Mouse (Mus musculus): ENCODE measurements at regions not wholly inside any gene's neighbourhood (a gene's known extent, or its start where the extent isn't known, plus 50 kb on each side); places are given as distances from the start of the nearest gene placed in this dataset.
A peak's percentile ranks its signal among the peaks of the same experiment; 100 is the strongest.
"Not testable (repeated sequence)": the region's sequence is repeated elsewhere in the genome, so short reads cannot be mapped to it uniquely, and the experiment has no call there.

DNA sequence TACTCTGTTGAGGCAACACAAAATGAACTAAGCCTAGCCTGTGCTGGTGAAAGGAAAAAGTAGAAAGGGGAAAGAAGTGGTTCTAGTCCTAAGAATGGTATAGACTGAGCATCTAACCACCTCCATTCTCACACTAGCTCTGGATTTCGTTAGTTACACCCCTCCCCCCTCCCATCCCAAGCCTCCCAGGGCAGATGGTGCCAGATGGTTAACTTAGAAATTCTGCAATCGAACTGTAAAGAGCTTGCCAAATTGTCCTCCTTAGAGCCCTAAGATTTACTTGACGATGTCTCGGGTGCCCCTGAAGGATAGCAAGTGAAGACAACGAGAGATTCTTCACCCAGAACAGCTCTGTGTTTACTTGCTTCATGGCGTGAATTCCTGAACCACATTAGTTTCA lies 453.7 kb upstream of the Clint1 start:
- DNase-seq: no peak
- H3K4me3 ChIP-seq (replicated peaks; ENCODE audit: low read depth, low read length): no peak overlapping the region
- no peak overlapping the region for H3K27ac ChIP-seq (replicated peaks; ENCODE audit: low read depth, low read length)
- no peaks in the 10 kb centered on the region for H3K36me3 ChIP-seq (ENCODE audit: control insufficient read depth, insufficient read depth, low read length)
- 53% methylated on average over 6 of the region's 6 CpGs for WGBS
- peaks cover 8% of the 10 kb centered on the region; the same call in 1 of the 2 replicates for H3K4me1 ChIP-seq (ENCODE audit: control insufficient read depth, insufficient read depth, low read length)
- no peaks in the 10 kb centered on the region for H3K27me3 ChIP-seq (ENCODE audit: control insufficient read depth, insufficient read depth, low read length)
- H3K9ac ChIP-seq (replicated peaks; ENCODE audit: low read length): no peak overlapping the region
- ATAC-seq (ENCODE audit: low FRiP score, low TSS enrichment): no peak
- no peak overlapping the region for H3K4me2 ChIP-seq (ENCODE audit: low read length)
- no peaks in the 10 kb centered on the region for H3K9me3 ChIP-seq (ENCODE audit: control insufficient read depth, low read length)

DNA sequence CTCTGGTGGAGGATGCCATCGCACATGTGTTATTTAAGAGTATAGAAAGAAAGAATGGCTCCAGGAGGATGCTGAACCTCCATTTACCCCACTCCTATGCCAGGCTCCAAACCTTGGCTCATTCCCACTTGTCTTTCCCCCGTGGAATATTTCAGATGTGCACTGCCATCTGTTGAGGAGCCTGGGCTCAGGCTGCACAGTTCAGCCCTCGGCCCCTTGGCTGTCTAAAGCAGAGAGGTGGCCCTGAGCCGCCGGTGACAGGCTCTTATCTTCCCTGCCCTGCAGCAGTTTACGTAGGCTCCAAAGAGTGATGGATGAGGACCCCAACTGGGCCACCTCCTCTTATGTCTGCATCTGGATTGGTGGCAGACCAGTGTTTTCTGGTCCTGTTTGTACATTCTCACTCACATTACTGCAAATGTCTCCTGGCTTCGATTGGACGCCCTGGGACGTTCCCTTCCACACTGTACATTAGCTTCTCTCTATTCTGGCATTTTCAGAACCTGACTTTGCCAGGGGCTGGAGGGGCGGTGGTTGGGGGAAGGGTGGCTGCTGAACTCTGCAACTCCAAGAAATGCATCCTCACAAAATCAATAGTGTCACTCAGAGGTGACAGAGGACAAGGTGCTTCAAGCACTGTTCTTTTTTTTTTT lies 447.3 kb upstream of the Clint1 start:
- Histone ChIP-seq H3K36me3 (ENCODE audit: control insufficient read depth, insufficient read depth, low read length) (no peaks in the 10 kb centered on the region), H3K4me1 (ENCODE audit: control insufficient read depth, insufficient read depth, low read length) (no peaks in the 10 kb centered on the region), H3K9me3 (ENCODE audit: control insufficient read depth, low read length) (no peaks in the 10 kb centered on the region), H3K9ac (replicated peaks; ENCODE audit: low read length) (no peak overlapping the region), H3K4me3 (replicated peaks; ENCODE audit: low read depth, low read length) (no peak overlapping the region), H3K27me3 (ENCODE audit: control insufficient read depth, insufficient read depth, low read length) (no peaks in the 10 kb centered on the region), H3K4me2 (ENCODE audit: low read length) (no peak overlapping the region), H3K27ac (replicated peaks; ENCODE audit: low read depth, low read length) (no peak overlapping the region)
- no peak for DNase-seq
- 87% methylated on average over 10 of the region's 10 CpGs for WGBS
- ATAC-seq (ENCODE audit: low FRiP score, low TSS enrichment): no peak

DNA sequence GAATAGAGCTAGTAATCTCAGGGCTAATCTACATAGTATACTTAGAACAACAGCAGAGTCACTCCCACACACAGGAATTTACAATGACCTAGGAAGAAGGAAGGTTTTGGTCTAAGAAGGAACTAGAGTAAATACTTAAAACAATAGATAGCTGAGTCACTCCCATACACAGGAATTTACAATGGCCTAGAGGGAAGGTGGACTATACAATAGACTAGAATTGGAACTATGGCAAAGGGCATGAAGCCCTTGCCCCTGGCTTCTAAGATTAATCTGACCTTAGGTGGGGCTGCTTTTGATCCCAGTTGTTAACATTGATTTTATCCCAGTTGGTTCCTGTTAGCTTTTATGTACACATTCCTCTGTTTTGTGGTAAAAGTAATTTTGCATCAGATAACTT lies 427.8 kb upstream of the Clint1 start:
- not testable (repeated sequence) for ATAC-seq (ENCODE audit: low FRiP score, low TSS enrichment); H3K9me3 ChIP-seq (ENCODE audit: control insufficient read depth, low read length); H3K27ac ChIP-seq (replicated peaks; ENCODE audit: low read depth, low read length); H3K4me3 ChIP-seq (replicated peaks; ENCODE audit: low read depth, low read length); DNase-seq; H3K4me2 ChIP-seq (ENCODE audit: low read length); H3K9ac ChIP-seq (replicated peaks; ENCODE audit: low read length); H3K4me1 ChIP-seq (ENCODE audit: control insufficient read depth, insufficient read depth, low read length); H3K27me3 ChIP-seq (ENCODE audit: control insufficient read depth, insufficient read depth, low read length); H3K36me3 ChIP-seq (ENCODE audit: control insufficient read depth, insufficient read depth, low read length)

DNA sequence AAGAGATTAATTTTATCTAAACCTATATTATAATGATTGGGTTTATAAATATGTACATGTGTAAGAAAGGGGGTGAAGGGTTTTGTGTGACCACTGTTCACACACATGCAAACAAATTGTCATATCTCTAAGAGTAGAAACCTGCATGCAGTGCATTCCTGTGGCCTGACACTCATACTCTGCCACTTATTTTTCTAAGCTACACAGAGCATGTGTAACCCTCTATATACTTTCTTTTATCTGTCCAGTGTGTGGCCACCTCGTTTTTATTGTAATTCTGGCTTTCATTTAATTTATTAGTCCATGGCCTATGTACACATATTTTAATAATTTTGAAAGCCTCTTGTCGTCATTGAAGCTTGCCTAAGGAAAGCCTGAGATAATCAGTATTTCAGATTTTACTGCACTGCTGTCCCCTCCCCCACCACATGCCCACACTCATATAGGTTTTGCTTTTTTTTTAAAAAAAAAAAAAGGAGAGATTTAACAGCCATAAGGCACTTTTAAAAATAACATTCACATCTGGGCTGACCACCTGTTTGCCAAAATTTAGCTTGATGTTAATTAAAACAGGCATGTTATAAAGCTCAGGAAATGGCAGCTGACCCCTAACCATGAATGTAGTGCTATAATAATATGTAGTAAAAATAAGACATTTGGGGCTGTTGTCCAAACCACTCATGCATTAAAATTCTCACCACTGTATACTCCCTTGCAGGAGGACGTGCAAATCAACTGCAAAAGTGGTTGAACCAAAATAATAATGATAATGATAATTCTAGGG lies 410.7 kb upstream of the Clint1 start:
- no peak overlapping the region for H3K9ac ChIP-seq (replicated peaks; ENCODE audit: low read length)
- H3K4me3 ChIP-seq (replicated peaks; ENCODE audit: low read depth, low read length): no peak overlapping the region
- DNase-seq: no peak
- H3K4me1 ChIP-seq (ENCODE audit: control insufficient read depth, insufficient read depth, low read length): no peaks in the 10 kb centered on the region
- ATAC-seq (ENCODE audit: low FRiP score, low TSS enrichment): no peak
- no peaks in the 10 kb centered on the region for H3K9me3 ChIP-seq (ENCODE audit: control insufficient read depth, low read length)
- H3K27me3 ChIP-seq (ENCODE audit: control insufficient read depth, insufficient read depth, low read length): no peaks in the 10 kb centered on the region
- H3K27ac ChIP-seq (replicated peaks; ENCODE audit: low read depth, low read length): no peak overlapping the region
- WGBS: 62% methylated on average over 3 of the region's 3 CpGs
- no peaks in the 10 kb centered on the region for H3K36me3 ChIP-seq (ENCODE audit: control insufficient read depth, insufficient read depth, low read length)
- no peak overlapping the region for H3K4me2 ChIP-seq (ENCODE audit: low read length)

DNA sequence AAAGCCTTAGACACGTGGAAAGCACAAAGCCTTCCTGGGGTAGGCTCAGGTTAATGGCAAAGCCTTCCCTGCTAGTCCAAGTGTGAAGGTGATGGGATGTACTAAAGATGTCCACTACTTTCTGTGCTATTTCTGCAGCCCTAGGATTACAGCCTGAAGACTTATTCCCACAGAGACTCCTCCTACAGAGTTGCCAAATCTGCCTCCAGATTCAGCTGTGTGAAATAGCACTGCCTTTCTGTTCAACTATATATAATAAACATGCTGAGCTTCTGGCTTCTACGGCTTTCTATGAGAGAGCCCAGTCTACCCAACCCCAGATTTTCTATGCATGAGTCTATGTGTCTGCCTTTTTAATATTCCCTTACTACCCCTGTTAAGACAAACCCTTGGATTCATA lies 405.3 kb upstream of the Clint1 start:
- WGBS: 87% methylated on average over 2 of the region's 2 CpGs
- Histone ChIP-seq H3K4me3 (replicated peaks; ENCODE audit: low read depth, low read length) (no peak overlapping the region), H3K36me3 (ENCODE audit: control insufficient read depth, insufficient read depth, low read length) (no peaks in the 10 kb centered on the region), H3K9ac (replicated peaks; ENCODE audit: low read length) (no peak overlapping the region), H3K27me3 (ENCODE audit: control insufficient read depth, insufficient read depth, low read length) (no peaks in the 10 kb centered on the region), H3K27ac (replicated peaks; ENCODE audit: low read depth, low read length) (no peak overlapping the region), H3K4me2 (ENCODE audit: low read length) (no peak overlapping the region), H3K4me1 (ENCODE audit: control insufficient read depth, insufficient read depth, low read length) (no peaks in the 10 kb centered on the region), H3K9me3 (ENCODE audit: control insufficient read depth, low read length) (no peaks in the 10 kb centered on the region)
- DNase-seq (no peak), ATAC-seq (ENCODE audit: low FRiP score, low TSS enrichment) (no peak)

DNA sequence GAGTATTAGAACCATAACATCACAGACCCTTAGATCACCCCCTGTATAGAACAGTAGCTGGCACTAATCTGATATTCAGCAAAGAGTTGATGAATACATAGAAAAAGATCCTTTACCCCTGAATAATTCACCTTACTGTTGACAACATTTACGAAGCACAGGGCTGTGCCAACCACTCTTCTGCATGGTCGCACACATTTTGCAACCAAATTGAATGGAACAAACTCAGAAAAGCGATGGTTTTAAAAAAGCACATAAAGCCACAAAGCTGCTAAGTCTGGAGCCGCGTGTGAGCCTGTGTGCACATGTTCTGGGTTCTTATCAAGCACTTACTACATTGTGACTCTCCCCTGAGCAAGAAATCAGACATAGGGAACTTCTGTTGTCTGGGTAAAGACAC lies 397.6 kb upstream of the Clint1 start:
- WGBS: 51% methylated on average over 5 of the region's 5 CpGs
- H3K27ac ChIP-seq (replicated peaks; ENCODE audit: low read depth, low read length): no peak overlapping the region

DNA sequence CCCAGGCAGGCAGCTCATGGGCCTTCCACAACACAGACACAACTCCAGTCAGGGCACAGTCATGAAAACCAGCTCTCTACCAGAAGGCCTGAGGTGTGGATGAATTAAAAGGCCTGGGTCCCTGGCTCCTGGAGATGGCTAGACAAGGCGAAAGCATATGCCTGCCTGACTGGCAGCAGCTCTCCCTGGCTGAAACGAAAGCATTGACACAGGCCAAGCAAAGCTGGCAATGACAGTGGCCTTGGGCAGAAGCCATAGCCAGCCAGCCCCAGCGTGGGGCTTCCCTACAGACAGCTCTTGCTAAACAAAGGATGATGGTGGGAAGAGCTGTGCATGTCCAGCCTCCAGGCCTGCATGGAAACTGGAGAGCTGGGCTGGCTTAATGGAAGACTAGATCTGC lies 396.9 kb upstream of the Clint1 start:
- Histone ChIP-seq H3K36me3 (ENCODE audit: control insufficient read depth, insufficient read depth, low read length) (no peaks in the 10 kb centered on the region), H3K27ac (replicated peaks; ENCODE audit: low read depth, low read length) (peak overlapping the region; percentile 45; the same call in 1 of the 2 replicates), H3K4me1 (ENCODE audit: control insufficient read depth, insufficient read depth, low read length) (0 out of 2 replicates have a peak, but pooled peaks cover 3% of the 10 kb centered on the region), H3K4me2 (ENCODE audit: low read length) (no peak overlapping the region), H3K4me3 (replicated peaks; ENCODE audit: low read depth, low read length) (no peak overlapping the region), H3K9ac (replicated peaks; ENCODE audit: low read length) (no peak overlapping the region), H3K9me3 (ENCODE audit: control insufficient read depth, low read length) (no peaks in the 10 kb centered on the region), H3K27me3 (ENCODE audit: control insufficient read depth, insufficient read depth, low read length) (no peaks in the 10 kb centered on the region)
- no peak for ATAC-seq (ENCODE audit: low FRiP score, low TSS enrichment)
- DNase-seq: peak; percentile 49
- WGBS: 68% methylated on average over 3 of the region's 3 CpGs

More for the DNA sequence above, 397.6 kb upstream of the Clint1 start:
- DNase-seq (no peak), ATAC-seq (ENCODE audit: low FRiP score, low TSS enrichment) (no peak)
- Histone ChIP-seq H3K4me3 (replicated peaks; ENCODE audit: low read depth, low read length) (no peak overlapping the region), H3K36me3 (ENCODE audit: control insufficient read depth, insufficient read depth, low read length) (no peaks in the 10 kb centered on the region), H3K4me1 (ENCODE audit: control insufficient read depth, insufficient read depth, low read length) (no peaks in the 10 kb centered on the region), H3K9ac (replicated peaks; ENCODE audit: low read length) (no peak overlapping the region), H3K9me3 (ENCODE audit: control insufficient read depth, low read length) (no peaks in the 10 kb centered on the region), H3K4me2 (ENCODE audit: low read length) (no peak overlapping the region), H3K27me3 (ENCODE audit: control insufficient read depth, insufficient read depth, low read length) (no peaks in the 10 kb centered on the region)

DNA sequence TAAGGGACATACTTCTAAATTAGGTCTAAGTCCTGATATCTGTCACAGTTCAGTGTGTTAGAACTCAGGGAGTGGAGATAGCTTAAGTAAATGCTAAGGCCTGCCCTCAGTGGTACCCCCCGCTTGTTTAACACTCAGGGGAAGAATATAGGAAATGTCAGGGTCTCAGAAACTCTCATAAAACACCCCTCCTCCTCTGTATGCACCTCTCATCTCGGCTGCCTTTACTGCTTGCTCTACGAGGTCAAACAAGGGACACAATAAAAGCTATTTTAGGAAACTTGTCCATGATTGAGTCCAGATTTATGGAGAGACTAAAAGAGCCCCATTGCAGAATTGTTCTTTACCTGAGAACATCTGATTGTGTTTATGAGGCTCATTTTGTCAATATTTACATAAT lies 395.1 kb upstream of the Clint1 start:
- no peaks in the 10 kb centered on the region for H3K27me3 ChIP-seq (ENCODE audit: control insufficient read depth, insufficient read depth, low read length)
- ATAC-seq (ENCODE audit: low FRiP score, low TSS enrichment) (no peak), DNase-seq (no peak)
- H3K9ac ChIP-seq (replicated peaks; ENCODE audit: low read length): no peak overlapping the region
- H3K4me1 ChIP-seq (ENCODE audit: control insufficient read depth, insufficient read depth, low read length): 0 out of 2 replicates have a peak, but pooled peaks cover 3% of the 10 kb centered on the region
- no peak overlapping the region for H3K4me2 ChIP-seq (ENCODE audit: low read length)
- H3K9me3 ChIP-seq (ENCODE audit: control insufficient read depth, low read length): no peaks in the 10 kb centered on the region
- 79% methylated on average over 3 of the region's 3 CpGs for WGBS
- H3K27ac ChIP-seq (replicated peaks; ENCODE audit: low read depth, low read length): no peak overlapping the region
- no peak overlapping the region for H3K4me3 ChIP-seq (replicated peaks; ENCODE audit: low read depth, low read length)
- no peaks in the 10 kb centered on the region for H3K36me3 ChIP-seq (ENCODE audit: control insufficient read depth, insufficient read depth, low read length)

DNA sequence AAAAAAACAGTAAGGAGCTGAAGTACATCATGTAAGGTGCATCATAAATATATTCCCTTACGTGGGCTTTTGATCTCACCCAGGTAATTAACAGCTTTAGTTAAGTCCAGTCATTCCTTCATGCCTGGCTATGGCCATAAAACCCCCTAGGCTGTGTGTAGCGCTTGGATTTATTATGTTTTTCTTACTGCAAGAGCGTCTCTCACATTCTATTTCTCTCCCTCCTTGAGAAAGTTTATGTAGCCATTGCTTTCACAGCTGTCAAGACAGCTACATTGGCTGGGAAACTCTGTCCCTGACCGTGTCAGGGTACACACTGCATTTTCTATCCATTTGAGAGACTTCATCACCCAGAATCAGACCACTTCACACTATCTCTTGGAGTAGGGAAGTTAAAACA lies 394.3 kb upstream of the Clint1 start:
- DNase-seq (no peak), ATAC-seq (ENCODE audit: low FRiP score, low TSS enrichment) (no peak)
- 0 out of 2 replicates have a peak, but pooled peaks cover 3% of the 10 kb centered on the region for H3K4me1 ChIP-seq (ENCODE audit: control insufficient read depth, insufficient read depth, low read length)
- no peak overlapping the region for H3K4me2 ChIP-seq (ENCODE audit: low read length)
- H3K9me3 ChIP-seq (ENCODE audit: control insufficient read depth, low read length): no peaks in the 10 kb centered on the region
- WGBS: 80% methylated on average over 4 of the region's 4 CpGs
- H3K9ac ChIP-seq (replicated peaks; ENCODE audit: low read length): no peak overlapping the region
- H3K27me3 ChIP-seq (ENCODE audit: control insufficient read depth, insufficient read depth, low read length): no peaks in the 10 kb centered on the region
- no peaks in the 10 kb centered on the region for H3K36me3 ChIP-seq (ENCODE audit: control insufficient read depth, insufficient read depth, low read length)
- no peak overlapping the region for H3K4me3 ChIP-seq (replicated peaks; ENCODE audit: low read depth, low read length)
- H3K27ac ChIP-seq (replicated peaks; ENCODE audit: low read depth, low read length): no peak overlapping the region
